Mouse (Mus musculus): ENCODE data around the gene Vmn1r206.
"Not testable (repeated sequence)": the region's sequence is repeated elsewhere in the genome, so short reads cannot be mapped to it uniquely, and the experiment has no call there.

GRCm38 (mm10) chr13:22624151-22624550, at the start of gene Vmn1r206:
- TF ChIP-seq MAZ (IDR thresholded peaks at IDR 0.05; ENCODE audit: low read depth, low read length); CTCF (IDR thresholded peaks at IDR 0.05 in 2 of 3, conservative IDR thresholded peaks at IDR 0.05 in 1 of 3; ENCODE audit: control insufficient read depth in 1 of 3, insufficient read depth in 1 of 3, low read depth in 2 of 3, low read length in 3 of 3, poor library complexity in 1 of 3, severe bottlenecking in 1 of 3); CHD1 (IDR thresholded peaks at IDR 0.05; ENCODE audit: low read depth, low read length); TBP (IDR thresholded peaks at IDR 0.05; ENCODE audit: low read depth, low read length); TAL1 (IDR thresholded peaks at IDR 0.05; ENCODE audit: low read length); UBTF (IDR thresholded peaks at IDR 0.05; ENCODE audit: borderline replicate concordance, insufficient read depth, low read depth, low read length); GATA1 (IDR thresholded peaks at IDR 0.05; ENCODE audit: low read depth, low read length): not testable (repeated sequence)
